Mouse (Mus musculus) G1E-ER4 (cell line): ENCODE results near the gene Il31ra. TPM values are rescaled to one million over a fixed set of nuclear protein-coding genes. Genes with fewer than 3 reads are reported as not detected.
"Not testable (repeated sequence)": the region's sequence is repeated elsewhere in the genome, so short reads cannot be mapped to it uniquely, and the experiment has no call there.

Source experiments
- GATA1 ChIP-seq: IDR thresholded peaks from one replicate; pipeline ENCODE4 v1.8.0; 2012; ENCODE audit warnings: low read length, inconsistent platforms
- polyA plus RNA-seq: library from polyadenylated mRNA; stranded (reverse); fragments of >175 nt; gene quantifications from 2 replicates; pipeline ENCODE4 v1.2.3, GENCODE M21; 2012

The Il31ra gene
- polyA plus RNA-seq: not detected in 2 replicates

DNA sequence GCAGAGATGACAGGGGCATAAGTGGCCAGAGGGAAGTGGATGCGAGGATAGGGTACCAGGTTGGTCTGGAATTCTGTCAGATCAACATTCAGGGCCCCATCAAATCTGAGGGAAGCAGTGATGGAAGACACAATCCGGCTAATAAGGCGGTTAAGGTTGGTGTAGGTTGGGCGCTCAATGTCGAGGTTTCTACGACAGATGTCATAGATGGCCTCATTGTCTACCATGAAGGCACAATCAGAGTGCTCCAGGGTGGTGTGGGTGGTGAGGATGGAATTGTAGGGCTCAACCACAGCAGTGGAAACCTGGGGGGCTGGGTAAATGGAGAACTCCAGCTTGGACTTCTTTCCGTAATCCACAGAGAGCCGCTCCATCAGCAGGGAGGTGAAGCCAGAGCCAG is at the start of gene Il31ra:
TSS of gene Il31ra (minus strand) at position 101 of the 400 bp plus-strand sequence.
- not testable (repeated sequence) for TF ChIP-seq GATA1

DNA sequence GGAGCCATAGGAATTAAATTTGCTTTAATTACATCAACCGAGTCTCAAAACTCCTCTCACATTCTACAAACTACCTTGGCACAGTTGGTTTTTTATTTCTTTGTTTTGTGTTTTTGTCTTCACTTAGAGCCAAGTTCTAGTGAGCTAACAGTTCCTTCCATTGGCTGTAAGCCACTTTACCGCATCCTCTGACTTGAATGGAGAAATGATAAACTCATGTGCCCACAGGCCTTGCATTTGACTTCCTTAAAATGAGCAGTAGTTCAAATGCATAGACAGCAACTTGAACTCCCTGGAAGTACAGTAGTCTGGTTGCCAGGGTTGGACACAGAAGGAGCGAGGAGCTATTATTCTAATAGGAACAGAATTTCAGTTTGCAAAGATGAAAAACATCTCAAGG is 48.7 kb upstream of the Il31ra start:
- TF ChIP-seq GATA1: no peak

GRCm38 (mm10) chr13:112639111-112639510 is 45.0 kb upstream of the Il31ra start:
- no peak for TF ChIP-seq GATA1

- no peak for TF ChIP-seq GATA1
Measured at GRCm38 (mm10) chr13:112636498-112636897, 42.3 kb upstream of the Il31ra start.

GRCm38 (mm10) chr13:112635174-112635837 is 41.1 kb upstream of the Il31ra start:
- no peak for TF ChIP-seq GATA1

DNA sequence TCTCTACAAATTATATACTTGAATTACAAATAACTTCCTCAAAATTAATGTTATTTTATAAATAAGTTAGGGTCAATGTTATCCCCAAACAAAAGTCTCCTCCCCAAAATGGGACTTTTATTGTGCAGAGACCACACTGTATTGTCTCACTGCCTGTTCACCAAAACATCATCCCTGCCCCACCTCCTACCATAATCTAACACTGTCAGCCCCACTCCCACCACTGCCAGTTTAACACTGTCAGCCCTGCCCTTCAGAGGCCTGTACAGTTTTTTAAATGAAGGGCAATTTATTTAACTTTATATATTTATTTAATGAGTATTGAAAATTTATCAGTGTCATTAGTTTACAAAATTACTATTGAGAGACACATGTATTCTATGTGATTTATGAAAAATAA is 31.4 kb upstream of the Il31ra start:
- no peak for TF ChIP-seq GATA1

- TF ChIP-seq GATA1: no peak
Measured at GRCm38 (mm10) chr13:112624622-112625021, 30.5 kb upstream of the Il31ra start.

DNA sequence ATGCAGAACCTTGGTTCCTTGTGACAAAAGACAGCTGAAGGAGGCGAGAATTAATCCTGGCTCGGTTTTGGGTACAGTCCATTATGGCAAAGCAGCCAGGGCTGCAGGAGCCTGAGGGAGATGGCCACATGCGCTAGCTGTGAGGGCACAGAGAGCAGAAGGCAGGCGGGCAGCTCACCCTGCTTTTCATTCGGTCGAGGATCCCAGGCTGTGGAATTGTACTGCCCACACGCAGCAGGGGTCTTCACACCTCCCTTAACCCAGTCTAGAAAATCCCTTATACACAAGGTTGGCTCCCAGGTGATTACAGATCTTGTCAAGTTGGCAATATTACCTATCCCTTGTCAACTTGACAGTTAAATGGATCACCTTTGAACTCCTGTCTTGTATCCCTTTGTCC is 29.5 kb upstream of the Il31ra start:
- no peak for TF ChIP-seq GATA1

GRCm38 (mm10) chr13:112621592-112621991 is 27.4 kb upstream of the Il31ra start:
- no peak for TF ChIP-seq GATA1

DNA sequence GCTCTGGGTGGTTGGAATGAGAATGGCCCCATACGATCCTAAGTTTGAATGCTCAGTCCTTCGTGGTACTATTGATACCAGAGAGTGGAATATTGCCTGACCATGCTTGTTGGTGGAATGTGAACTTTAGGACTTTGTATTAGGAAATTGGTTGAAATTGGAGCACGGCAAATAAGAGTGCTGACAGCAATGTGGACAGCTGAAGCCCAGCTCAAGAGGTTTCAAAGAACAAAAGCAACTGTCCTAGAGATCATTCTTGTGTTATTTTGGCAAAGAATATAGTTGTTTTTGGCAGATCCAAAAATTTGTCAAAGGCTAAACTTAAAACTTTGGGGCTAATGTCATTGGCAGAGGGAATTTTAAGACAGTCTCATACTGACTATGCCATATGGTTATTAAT is 14.4 kb upstream of the Il31ra start:
- TF ChIP-seq GATA1: no peak

DNA sequence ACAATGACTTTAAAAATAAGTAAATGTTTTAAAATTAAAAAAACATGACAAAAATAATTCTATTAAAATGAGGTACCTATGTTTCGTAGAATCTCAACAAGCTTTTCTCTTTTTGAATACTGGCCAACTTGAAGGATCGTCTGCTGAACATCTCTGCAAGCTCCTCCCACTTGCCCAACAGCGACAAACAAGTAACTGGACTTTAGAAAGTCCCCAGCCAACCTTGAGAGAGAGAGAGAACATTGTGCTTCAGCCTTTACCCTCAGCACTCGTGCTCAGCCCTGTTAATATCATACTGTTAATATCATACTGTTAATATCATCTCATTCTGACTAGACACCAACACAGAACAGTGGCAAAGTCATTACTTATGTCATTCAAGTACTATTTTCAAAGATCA is 10.3 kb upstream of the Il31ra start:
- no peak for TF ChIP-seq GATA1

DNA sequence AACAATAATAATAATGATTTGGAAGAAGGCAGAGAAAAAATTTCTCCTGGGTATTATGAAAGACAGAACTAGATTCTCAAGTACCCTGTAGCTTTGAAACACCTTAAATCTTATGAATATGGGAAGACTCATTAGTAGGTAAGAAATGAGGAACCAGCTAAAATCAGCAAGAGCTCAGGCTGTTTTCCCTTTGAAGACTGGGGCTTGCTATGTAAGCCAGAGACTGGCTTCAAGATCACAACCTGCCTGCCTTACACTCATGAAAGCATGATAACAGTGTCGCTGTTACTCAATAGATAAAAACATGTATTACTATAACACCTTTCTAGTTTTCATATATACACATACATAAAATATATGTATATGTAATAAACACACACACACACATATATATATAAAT is 9.7 kb upstream of the Il31ra start:
- no peak for TF ChIP-seq GATA1

DNA sequence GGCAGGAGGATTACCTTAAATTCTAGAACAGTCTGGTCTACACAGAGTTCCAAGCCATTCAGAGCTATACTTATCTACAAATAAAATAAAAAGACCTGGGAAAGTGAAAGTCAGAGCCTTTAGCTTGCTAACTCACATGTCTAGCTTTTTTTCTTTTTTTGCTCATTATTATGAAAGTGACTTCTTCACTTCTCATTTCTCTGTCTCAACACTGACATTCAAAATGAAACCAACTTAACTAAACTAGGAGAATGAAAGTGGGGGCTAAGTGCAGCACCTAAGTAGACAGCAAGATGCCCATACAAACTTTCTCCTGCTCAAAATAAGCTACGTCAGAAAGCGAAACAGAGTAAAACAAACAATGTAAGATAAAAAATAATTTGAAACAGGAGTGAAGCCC is 8.4 kb upstream of the Il31ra start:
- no peak for TF ChIP-seq GATA1

GRCm38 (mm10) chr13:112590254-112590653 is 3.9 kb downstream of the Il31ra start:
- no peak for TF ChIP-seq GATA1

DNA sequence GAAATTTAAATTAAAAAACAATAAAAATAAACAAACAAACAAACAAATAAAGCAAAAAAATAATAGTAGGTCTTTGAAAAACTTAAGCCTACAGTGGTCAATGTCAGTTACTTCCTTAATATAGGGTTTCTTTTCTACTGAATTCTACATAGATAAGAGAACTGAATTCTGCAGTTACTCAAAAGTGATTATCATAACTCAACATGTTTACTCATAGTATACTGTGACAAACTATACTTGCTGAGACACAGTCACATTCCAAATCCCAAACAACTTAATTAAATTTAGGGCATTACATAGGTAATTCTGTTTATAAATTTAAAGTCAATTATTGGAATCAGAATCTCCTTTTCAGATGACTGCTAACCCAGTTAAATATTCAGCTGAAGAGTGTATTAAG is 4.5 kb downstream of the Il31ra start:
- no peak for TF ChIP-seq GATA1

- TF ChIP-seq GATA1: no peak
Measured at GRCm38 (mm10) chr13:112584556-112585237, 9.5 kb downstream of the Il31ra start.

- TF ChIP-seq GATA1: no peak
Measured at GRCm38 (mm10) chr13:112582291-112582690, 11.9 kb downstream of the Il31ra start.

DNA sequence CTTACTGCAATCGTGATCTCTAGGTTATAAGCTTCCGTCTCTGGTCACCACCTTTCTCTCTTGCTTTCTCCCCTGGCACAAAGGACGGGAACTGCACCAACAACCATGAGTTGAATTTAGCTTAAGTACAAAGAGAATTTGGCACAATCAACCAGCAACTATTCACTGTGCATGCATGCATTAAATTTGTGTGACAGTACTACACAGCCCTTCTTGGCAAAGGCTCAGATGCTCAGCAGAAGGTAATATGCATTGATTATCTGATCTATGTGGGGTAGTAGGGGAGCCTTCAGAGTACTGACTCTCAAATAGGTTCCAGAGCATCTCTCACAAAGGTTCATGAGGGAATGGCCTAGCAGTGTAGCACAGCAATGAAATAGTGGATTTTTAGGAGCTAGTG is 12.4 kb downstream of the Il31ra start:
- TF ChIP-seq GATA1: no peak
